Mouse (Mus musculus) left cerebral cortex, adult 11 months (tissue): ENCODE results near the gene Slc22a15.

ENCODE experiments used
- DNase-seq: peaks from one replicate; pipeline ENCODE4 v3.0.0; 2022; ENCODE audit warnings: low spot score

Slc22a15 gene

DNA sequence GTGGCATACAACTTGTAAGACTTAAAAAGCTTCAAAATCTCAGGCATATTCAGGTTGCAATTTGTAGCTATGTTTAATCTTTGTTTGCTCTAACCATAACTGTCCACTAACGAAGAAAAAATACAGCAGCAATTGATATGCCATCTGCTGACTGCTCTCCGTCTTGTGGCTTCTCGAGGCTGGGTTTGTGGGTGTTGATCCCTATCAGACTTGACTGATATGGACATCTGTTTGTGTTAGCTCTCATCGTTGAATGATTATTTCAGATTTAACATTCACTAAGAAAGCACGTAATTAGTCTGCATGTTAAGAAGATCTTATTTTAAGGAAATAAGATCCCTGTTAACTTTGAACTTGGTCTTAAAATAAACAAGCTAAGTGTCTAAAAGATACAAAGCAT, 7.7 kb downstream of the Slc22a15 start:
- DNase-seq = no peak

DNA sequence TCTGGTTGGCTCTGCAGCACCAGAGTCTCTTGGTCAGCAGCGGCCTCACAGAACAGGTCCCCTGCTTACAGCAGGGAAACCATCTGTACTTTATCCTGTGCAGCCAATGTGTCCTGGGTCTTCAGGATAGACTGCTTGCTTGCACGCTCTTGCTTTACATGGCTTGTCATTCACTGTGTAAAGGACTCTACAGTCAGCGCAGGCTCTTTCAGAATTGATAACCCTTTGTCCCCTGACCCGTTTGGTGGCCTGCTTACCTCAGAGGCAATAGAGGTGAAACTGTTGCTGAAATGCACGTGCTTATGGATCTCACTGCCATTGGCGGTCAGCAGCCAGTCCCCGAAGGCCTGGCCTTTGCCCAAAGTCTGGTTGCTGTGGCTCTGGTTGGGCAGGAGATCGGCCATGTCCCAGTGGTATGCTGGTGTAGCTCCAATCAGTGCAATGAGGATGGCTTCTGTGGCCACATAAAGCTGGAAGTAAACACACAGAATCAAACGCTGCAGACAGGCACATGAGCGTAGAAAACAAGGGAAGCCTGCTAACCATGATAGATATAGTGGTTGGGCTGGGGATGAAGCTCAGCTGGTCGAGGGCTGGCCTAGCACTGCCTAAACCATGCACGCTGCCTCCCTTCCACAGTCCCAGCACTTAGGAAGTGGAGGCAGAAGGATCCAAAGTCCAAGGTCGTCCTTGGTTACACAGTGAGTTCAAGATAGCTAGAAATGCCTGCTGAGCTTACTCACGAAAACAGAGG, 9.0 kb downstream of the Slc22a15 start:
- no peak for DNase-seq

DNA sequence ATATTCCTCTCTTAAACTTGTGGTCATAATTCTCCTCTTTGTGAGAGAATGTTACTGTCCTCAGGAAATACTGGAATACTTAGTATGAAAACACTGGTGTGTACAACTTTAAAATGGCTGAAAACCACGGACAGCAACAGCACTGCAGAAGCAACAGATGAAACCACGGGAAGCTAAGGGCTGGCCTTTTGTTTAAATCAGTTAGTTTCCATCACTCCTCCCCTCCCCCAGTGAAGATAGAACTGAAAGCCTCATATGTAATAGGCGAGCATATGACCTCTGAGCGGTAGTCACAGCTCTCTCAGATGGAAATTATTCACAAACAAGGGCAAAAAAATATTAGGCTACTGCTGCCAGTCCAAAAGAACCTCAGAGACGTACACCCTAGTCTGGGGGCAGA, 10.0 kb downstream of the Slc22a15 start:
- DNase-seq = no peak

DNA sequence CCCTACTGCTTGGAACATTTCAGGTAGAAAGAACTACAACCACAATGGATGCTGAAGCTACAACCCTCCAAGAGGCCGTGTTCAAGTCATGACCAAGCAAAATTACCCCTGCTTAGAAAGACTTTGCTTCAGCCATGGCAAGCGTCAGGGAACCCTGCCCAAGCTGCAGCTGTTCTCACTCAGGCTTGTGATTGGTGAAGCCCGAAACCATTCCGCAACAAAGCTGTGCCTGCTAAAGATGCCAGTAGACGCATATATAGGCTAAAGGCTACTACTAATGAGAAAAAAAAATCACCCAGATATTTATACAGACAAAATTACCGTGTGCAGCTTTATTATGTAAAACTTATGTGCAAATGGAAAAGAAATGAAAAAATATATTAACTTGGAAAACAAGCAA, 12.2 kb downstream of the Slc22a15 start:
- DNase-seq = no peak

GRCm38 (mm10) chr3:101907049-101907448, 17.2 kb downstream of the Slc22a15 start:
- no peak for DNase-seq

- DNase-seq = no peak
These were observed 19.5 kb downstream of the Slc22a15 start for GRCm38 (mm10) chr3:101904776-101905175.

GRCm38 (mm10) chr3:101903091-101903490, 21.2 kb downstream of the Slc22a15 start:
- DNase-seq = no peak

DNA sequence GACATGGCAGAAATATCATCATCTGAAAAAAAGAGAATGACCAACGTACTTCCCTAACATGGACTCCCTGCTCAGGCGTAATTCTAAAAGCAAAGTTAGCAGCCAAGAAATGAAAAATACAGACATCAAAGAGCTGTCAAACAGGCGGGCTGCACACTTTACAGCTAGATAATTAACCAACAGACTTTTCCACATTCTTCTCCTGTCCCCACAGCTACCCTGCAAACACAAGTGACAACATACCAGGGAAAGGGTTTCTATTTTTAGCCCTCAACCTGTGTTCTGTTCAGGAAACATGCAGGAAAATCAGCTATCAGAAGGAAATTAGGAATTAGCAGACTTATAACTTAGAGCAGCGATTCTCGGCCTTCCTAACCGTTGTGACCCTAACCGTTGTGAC, 21.9 kb downstream of the Slc22a15 start:
- DNase-seq = no peak

GRCm38 (mm10) chr3:101897377-101897974, 26.8 kb downstream of the Slc22a15 start:
- DNase-seq = no peak

GRCm38 (mm10) chr3:101896893-101897292, 27.4 kb downstream of the Slc22a15 start:
- DNase-seq = peak; percentile 55

DNA sequence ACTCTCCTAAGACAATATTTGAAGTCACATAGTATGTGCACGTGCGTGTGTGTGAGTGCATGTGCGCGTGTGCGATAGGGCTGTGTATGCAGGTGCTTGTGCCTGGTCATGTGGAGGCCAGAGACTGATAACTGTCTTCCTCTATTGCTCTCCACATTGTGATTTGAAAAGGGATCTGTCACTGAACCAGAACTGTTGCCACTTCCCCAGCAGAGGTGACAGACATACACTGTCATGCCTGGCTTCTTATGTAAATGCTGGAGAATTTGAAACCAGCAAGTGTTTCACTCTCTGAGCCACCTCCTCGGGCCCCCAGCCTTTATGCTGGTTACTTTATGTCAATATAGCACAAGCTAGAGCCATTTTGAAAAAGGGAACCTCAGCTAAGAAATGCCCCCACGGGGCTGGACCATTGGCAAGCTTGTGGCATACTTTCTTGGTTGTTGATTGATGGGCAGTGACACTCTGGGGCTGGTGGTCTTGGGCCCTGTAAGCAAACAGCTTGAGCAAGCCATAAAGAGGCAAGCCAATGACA, 28.8 kb downstream of the Slc22a15 start:
- no peak for DNase-seq

DNA sequence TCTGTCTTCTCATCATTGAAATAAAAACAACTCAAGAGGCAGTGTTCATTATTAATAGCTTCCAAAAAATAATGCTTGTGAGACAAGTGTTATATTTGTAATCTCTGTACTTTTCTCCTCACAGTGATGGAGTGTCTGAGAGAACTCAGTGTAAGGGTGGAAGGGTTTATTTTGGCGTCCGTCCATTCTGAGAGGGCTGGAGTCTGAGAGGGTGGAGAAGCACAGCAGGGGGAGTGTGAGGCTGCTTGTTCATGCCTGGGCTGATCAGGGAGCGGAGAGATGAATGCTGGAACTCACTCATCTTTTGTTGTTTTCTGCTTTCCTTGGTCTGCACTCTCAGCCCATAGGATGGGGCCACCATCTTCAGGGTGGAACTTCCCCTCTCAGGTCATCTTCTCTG, 38.7 kb downstream of the Slc22a15 start:
- no peak for DNase-seq

- no peak for DNase-seq
These were observed 39.2 kb downstream of the Slc22a15 start for GRCm38 (mm10) chr3:101885041-101885440.

DNA sequence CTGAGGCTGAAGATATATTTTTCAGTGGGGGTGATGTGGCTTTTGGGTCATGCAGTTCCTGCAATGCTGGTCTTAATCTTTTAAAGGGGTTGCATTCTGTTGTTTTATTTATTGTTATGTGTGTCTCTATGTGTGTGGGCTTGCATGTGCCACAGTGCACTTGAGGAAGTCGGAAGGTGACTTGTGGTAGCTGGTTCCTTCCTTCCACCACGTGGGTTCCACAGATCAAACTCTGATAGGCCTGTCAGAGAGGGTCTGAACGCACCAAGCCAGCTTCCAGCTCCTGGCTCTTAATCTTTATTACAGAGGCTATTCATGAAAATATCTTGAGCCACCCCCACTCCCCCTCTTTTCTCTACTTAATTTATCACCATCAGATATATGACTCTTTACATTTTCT, 40.4 kb downstream of the Slc22a15 start:
- no peak for DNase-seq

DNA sequence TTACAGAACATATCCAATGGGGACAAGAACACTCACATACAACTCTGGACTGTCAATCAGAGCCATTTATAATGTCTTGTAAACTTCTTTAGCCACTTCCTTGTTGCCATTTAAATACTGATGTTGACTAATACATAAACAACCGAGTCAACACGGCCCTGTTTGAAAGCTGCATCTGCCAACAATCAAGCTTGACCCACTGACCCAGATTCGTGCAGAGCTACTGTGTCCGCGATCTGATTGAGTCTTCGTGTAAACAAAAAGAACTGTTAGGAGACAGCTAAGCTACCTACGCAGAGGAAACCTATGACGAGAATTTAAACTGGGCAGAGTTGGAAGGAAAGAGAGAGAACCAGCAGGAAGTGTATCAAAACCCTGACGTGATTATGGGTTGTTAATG, 42.5 kb downstream of the Slc22a15 start:
- DNase-seq = no peak

- DNase-seq = no peak
These were observed 43.4 kb downstream of the Slc22a15 start for GRCm38 (mm10) chr3:101880818-101881217.

- DNase-seq = no peak
These were observed 46.1 kb downstream of the Slc22a15 start for GRCm38 (mm10) chr3:101878136-101878535.

DNA sequence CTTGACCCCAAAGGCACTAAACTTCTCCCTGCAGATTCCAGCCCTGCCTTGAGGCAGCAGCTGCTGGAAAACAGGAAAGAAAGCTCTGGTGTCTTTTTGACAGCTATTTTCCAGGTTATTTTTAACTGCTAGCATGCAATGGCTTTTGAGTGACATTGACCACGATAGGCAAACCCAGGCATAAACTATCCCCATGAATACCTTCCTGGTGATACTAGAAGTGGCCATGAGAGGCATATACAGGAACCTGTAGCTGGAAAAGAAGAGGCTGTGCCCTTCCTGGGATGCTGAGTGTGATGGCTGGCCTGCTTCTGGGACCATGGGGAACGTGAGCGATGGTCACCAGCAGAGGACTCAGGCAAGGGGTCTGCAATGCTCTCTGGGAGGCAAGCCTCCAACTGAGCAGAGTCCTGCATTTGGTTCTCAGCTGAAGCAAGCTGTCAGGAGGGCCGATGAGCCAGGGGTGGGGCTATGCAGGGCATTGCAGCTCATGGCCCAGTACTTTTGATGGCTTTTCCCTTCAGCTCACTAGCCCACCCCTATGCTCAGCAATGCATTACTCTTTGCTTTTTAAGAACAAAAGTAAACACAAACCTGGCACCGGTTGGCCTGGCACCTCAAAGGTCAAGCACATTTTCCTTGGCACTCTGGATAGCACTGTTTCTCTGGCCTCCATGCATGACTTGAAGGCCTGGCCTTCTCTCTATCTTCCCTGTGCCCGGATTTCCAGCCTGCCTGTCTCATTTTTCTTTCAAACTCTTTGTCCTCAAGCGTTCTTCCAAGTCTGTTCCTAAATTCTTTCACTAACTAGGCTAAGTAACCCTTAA, 47.6 kb downstream of the Slc22a15 start:
- DNase-seq = no peak

GRCm38 (mm10) chr3:101875258-101875920, 48.9 kb downstream of the Slc22a15 start:
- no peak for DNase-seq

DNA sequence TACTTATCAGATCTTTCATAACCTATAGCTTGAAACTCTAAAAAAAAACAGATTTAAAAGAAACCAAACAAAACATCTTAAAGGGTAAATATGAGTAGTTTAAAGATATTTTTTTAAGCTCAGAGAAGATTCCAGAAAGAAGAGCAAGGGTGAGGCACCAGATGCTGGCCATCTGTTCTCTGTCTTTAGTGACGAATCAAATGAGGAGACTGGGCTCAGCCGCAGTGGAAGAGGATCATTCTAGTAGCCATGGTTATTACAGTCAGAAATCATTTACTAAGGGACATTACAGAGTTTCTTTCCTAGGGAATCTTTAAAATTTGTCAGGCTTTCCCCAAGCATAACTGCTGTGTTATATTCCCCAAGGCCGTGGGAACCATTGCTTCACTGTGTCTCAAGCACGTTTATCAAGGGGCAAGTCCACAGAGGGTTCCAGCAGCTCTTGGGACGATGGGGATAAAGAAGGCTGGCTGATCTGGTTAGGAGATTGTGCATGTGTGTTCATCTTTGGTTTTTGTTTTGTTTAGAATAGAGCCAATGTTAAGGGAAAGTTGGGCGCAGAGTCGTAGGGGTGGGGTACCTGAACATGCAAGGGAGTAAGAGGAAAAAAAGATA, 51.1 kb downstream of the Slc22a15 start:
- DNase-seq = no peak

DNA sequence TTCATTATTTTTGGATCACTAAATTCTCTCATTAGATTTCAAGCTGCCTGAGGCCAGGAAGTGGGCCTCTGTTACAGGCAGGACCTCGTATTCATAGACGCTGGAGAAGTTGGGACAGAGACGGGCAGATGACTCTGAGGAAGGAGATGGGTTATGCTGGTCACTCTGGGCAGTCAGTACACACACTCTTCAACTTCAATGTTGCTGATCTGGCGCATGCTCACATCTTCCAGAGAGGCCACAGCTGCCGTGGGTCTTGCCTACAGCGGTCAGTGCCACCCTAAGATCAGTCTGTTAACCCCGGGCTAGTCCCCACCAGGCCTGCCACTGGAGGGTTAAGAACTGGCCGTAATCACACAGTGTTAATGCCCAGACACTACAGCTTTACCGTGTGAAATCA, 52.3 kb downstream of the Slc22a15 start:
- no peak for DNase-seq

DNA sequence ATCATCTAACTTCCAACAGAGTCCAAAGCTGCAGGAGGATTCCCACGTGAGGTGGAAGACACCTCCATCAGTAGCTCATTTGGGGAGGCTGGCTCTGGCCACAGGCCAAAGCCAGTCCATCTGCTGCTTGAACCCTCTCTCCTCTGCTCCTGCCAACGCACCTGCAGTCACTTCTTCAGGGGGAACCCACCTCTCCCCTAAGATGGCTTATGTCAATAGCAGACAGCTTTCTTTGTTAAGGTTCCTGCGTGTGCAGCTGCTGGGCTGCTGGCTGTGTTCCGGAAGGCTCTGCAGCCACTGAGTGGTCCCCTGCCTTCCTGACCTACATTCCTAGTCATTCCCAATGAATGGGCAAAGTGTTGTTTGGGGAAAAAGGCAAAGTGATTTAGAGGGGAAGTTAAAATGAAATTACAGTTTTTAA, 57.2 kb downstream of the Slc22a15 start:
- no peak for DNase-seq
